Mouse (Mus musculus) neural tube, embryonic 14.5 days (tissue): ENCODE measurements around the gene Alk. TPM values are rescaled to one million over a fixed set of nuclear protein-coding genes. Genes with fewer than 3 reads are reported as not detected.
A peak's percentile ranks its signal among the peaks of the same experiment; 100 is the strongest.

ENCODE experiments used
- ATAC-seq: fragments of 200-750 bp; cut with Nextera tagmentation; 2 replicates; pipeline ENCODE4 v1.8.0; 2017; ENCODE audit warnings: low read depth, mild to moderate bottlenecking, moderate TSS enrichment, moderate library complexity
- H3K27ac ChIP-seq: fragments of 300-500 bp; sonication (generic); 2 replicates; pipeline ENCODE4 v1.5.1; 2014; ENCODE audit warnings: low read depth, mild to moderate bottlenecking, control low read depth, low read length, moderate library complexity, mixed read lengths
- H3K27me3 ChIP-seq: fragments of 300-500 bp; sonication (generic); 2 replicates; pipeline ENCODE4 v1.6.1; 2014; ENCODE audit warnings: low read length; ENCODE audit not compliant: control insufficient read depth, insufficient read depth
- H3K36me3 ChIP-seq: fragments of 300-500 bp; sonication (generic); 2 replicates; pipeline ENCODE4 v1.6.1; 2014; ENCODE audit warnings: low read length, mixed read lengths; ENCODE audit not compliant: control insufficient read depth, insufficient read depth
- H3K4me1 ChIP-seq: fragments of 300-500 bp; sonication (generic); 2 replicates; pipeline ENCODE4 v1.6.1; 2014; ENCODE audit warnings: low read length; ENCODE audit not compliant: control insufficient read depth, insufficient read depth
- H3K4me2 ChIP-seq: fragments of 300-500 bp; sonication (generic); 2 replicates; pipeline ENCODE4 v1.6.1; 2014; ENCODE audit warnings: mild to moderate bottlenecking, low read depth, low read length, control low read depth
- H3K4me3 ChIP-seq: fragments of 300-500 bp; sonication (generic); 2 replicates; pipeline ENCODE4 v1.5.1; 2014; ENCODE audit warnings: low read depth, low read length, control low read depth, mixed read lengths
- H3K9ac ChIP-seq: fragments of 300-500 bp; sonication (generic); replicated peaks from 2 replicates; pipeline ENCODE4 v1.6.1; 2014; ENCODE audit warnings: low read depth, mild to moderate bottlenecking, control low read depth, low read length, mixed read lengths
- H3K9me3 ChIP-seq: fragments of 300-500 bp; sonication (generic); 2 replicates; pipeline ENCODE4 v1.6.1; 2016; ENCODE audit warnings: low read length; ENCODE audit not compliant: control insufficient read depth
- WGBS: fragments of 180-500 bp; shearing (Covaris S2); extraction: QIAGEN DNeasy Blood & Tissue Kit; methylation state at CpG from one replicate; pipeline ENCODE4 v1.1.7; 2014; 5-methylcytosine and 5-hydroxymethylcytosine counted together
- polyA plus RNA-seq: library from polyadenylated mRNA; unstranded; fragments of >200 nt; fragmentation: Nextera tagmentation; extraction: Ambion mirVana; gene quantifications from 2 replicates; pipeline ENCODE4 v1.2.1, GENCODE M21; 2014

The Alk gene
- polyA plus RNA-seq, 1 experiment from 2014 or later, result 5.2 TPM

DNA sequence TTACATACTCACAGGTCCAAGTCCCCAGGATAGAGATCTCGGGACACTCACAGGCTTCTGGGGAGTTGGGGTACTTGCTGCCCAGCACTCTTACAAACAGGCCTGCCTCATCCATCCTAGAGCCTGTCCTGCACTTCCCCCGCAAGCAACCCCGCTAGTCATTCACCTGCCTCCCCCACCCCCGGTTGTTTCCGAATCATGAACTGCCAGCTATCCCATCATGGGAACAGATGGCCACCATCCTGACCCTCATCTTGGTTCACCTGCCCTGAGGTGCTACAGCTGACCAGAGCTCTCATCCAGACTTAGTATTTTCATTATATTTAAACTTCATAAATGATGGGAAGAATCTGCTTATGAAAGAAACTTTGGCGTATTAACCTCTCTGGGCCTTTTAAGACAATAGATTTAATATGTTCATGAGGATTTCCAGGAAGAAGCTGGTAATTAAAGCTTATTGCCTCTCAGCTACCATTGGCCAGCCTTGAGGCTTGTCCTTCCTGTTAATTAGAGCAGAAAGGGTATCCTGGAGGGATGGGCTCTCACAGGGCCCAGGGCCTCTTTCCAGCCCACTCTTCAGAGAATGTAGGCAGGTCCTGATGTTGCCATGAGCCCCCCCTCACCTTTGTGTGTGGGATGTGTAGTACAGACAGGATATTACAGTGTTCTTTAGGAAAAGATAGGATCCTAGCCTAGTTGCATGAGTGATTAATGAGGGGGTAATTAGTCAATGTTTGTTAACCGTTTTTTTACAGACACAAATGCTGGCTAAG is 565.1 kb downstream of the Alk start:
- 74% methylated on average over 7 of the region's 7 CpGs for WGBS
- Histone ChIP-seq H3K4me1 (0 out of 2 replicates have a peak, but pooled peaks cover 4% of the 10 kb centered on the region), H3K9me3 (no peaks in the 10 kb centered on the region), H3K27ac (no peak overlapping the region), H3K27me3 (no peaks in the 10 kb centered on the region), H3K4me3 (no peak overlapping the region), H3K4me2 (no peak overlapping the region), H3K9ac (no peak overlapping the region), H3K36me3 (no peaks in the 10 kb centered on the region)
- 0 out of 2 replicates have a peak, but pooled peaks have one; percentile 58 for ATAC-seq

DNA sequence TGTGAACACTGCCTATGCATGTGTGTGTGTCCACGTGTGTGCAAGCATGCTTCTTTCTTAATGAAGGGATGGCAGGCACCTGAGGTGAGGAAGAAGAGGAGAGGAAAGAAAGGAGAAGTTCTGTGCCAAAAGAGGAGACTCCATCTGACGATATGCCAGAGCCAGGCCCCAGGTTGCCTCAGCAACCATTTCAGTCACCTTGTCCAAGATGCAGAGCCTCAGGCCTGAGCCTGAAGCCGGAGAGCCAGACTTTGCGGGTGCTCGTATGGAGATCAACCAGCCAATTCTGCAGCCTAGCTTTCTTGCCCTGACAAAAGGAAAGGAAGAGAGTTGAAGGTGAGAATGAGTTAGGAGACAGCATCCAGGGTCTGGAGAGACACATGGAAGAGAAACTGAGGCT is 566.1 kb downstream of the Alk start:
- no peak overlapping the region for H3K4me3 ChIP-seq
- ATAC-seq, result no peak
- H3K4me1 ChIP-seq, result 0 out of 2 replicates have a peak, but pooled peaks cover 3% of the 10 kb centered on the region
- no peaks in the 10 kb centered on the region for H3K36me3 ChIP-seq
- H3K27ac ChIP-seq, result no peak overlapping the region
- H3K9ac ChIP-seq, result no peak overlapping the region
- no peaks in the 10 kb centered on the region for H3K27me3 ChIP-seq
- WGBS, result 81% methylated on average over 5 of the region's 5 CpGs
- H3K9me3 ChIP-seq, result no peaks in the 10 kb centered on the region
- no peak overlapping the region for H3K4me2 ChIP-seq

DNA sequence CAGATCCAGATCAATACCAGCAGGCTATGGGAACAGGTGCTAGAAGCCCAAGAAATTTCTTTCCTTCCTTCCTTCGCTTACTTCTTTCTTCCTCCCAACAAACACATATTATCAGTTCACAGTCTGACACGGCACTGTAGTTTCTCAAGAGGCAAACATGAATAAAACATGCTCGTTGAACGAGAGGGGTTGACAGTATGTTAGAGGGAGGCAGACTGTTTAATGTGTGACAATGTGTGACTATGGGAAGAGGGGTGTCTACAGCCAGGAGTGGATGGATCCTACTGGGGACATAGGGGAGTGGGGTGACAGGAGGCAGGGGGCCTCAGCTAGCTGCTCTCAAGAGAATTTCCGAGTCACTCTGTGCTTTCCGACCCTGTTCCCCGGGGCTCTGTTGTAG is 573.8 kb downstream of the Alk start:
- no peaks in the 10 kb centered on the region for H3K9me3 ChIP-seq
- no peak overlapping the region for H3K4me3 ChIP-seq
- no peaks in the 10 kb centered on the region for H3K4me1 ChIP-seq
- WGBS, result 64% methylated on average over 7 of the region's 7 CpGs
- H3K4me2 ChIP-seq, result no peak overlapping the region
- H3K9ac ChIP-seq, result no peak overlapping the region
- no peak for ATAC-seq
- H3K27me3 ChIP-seq, result no peaks in the 10 kb centered on the region
- H3K36me3 ChIP-seq, result no peaks in the 10 kb centered on the region
- no peak overlapping the region for H3K27ac ChIP-seq

DNA sequence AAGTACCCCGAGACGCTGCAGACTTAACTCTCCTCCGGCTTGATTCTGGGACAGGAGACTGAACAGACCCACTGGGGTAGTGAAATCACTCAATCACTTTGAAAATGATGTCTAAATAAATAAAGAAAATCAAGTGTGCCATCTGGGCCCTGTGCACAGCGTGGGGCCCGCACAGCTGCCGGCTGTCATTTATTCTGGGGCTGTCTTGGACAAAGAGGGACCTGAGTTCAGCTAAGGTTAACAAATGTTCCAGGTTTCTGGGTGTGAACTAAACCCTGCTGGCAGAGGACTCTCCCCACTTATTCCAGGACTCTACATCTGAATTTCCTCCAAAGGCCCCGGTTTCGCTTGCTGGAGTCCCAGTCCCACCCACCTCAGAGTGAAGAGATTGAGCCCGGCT is 581.1 kb downstream of the Alk start:
- no peak for ATAC-seq
- Histone ChIP-seq H3K9me3 (no peaks in the 10 kb centered on the region), H3K4me3 (no peak overlapping the region), H3K36me3 (no peaks in the 10 kb centered on the region), H3K4me2 (no peak overlapping the region), H3K4me1 (no peaks in the 10 kb centered on the region), H3K9ac (no peak overlapping the region), H3K27me3 (no peaks in the 10 kb centered on the region), H3K27ac (no peak overlapping the region)
- WGBS, result 52% methylated on average over 9 of the region's 9 CpGs

DNA sequence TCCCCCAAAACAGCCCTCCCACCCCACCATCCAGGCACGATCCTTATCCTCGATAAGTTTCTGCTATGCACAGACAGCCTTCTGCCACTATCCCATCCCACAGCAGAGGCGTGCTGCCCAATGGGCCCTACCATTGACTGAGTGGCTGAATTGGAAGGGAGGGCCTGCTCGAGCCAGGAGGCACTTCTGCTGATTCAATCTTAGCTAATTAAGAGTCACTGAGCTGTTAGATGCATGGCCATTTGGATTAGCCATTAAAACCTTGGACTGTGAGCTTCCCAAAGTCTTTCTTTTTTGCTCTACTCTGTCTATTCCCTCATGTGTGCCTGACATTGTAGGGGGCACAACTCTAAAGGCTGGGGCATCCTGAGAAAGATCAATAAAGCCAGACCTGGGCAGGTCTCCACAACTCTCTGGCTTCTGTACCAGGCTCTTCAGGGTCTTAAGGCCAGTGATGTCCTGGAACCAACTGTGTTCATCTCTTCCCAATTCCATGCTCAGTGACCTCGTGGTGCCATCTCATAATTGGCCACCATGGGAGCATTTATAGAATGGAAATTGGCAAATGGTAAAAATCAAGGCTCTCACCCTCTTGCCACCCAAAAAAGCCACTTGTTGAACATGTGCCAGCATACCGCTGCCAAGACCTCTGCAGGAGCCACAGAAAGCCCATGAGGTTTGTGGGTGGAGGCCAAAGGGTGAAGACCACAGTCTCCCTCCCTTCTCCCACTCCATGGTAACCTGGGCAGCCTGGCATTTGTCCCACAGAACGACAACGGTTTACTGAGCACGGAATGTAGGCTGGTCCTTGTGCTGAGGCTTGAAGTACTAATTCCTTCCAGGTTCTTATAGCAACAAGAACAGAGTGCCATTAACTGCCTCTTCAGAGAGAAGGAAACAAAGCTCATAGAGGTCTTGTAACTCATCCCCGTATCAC is 582.4 kb downstream of the Alk start:
- Histone ChIP-seq H3K36me3 (no peaks in the 10 kb centered on the region), H3K9me3 (no peaks in the 10 kb centered on the region), H3K27ac (no peak overlapping the region), H3K9ac (no peak overlapping the region), H3K4me2 (no peak overlapping the region), H3K27me3 (no peaks in the 10 kb centered on the region), H3K4me1 (no peaks in the 10 kb centered on the region), H3K4me3 (no peak overlapping the region)
- ATAC-seq, result peak; percentile 56; the same call in 1 of the 2 replicates
- WGBS, result 77% methylated on average over 10 of the region's 10 CpGs

- H3K9ac ChIP-seq, result no peak overlapping the region
- no peak overlapping the region for H3K27ac ChIP-seq
- no peak overlapping the region for H3K4me3 ChIP-seq
- H3K36me3 ChIP-seq, result no peaks in the 10 kb centered on the region
- no peaks in the 10 kb centered on the region for H3K4me1 ChIP-seq
- no peaks in the 10 kb centered on the region for H3K27me3 ChIP-seq
- H3K9me3 ChIP-seq, result no peaks in the 10 kb centered on the region
- no peak overlapping the region for H3K4me2 ChIP-seq
- no peak for ATAC-seq
These were observed 587.1 kb downstream of the Alk start for GRCm38 (mm10) chr17:72017329-72017728.

GRCm38 (mm10) chr17:72015253-72015652 is 589.2 kb downstream of the Alk start:
- Histone ChIP-seq H3K27me3 (no peaks in the 10 kb centered on the region), H3K4me2 (no peak overlapping the region), H3K4me3 (no peak overlapping the region), H3K27ac (no peak overlapping the region), H3K9me3 (no peaks in the 10 kb centered on the region), H3K9ac (no peak overlapping the region), H3K36me3 (no peaks in the 10 kb centered on the region), H3K4me1 (no peaks in the 10 kb centered on the region)
- WGBS, result 59% methylated on average over 3 of the region's 3 CpGs
- ATAC-seq, result no peak

DNA sequence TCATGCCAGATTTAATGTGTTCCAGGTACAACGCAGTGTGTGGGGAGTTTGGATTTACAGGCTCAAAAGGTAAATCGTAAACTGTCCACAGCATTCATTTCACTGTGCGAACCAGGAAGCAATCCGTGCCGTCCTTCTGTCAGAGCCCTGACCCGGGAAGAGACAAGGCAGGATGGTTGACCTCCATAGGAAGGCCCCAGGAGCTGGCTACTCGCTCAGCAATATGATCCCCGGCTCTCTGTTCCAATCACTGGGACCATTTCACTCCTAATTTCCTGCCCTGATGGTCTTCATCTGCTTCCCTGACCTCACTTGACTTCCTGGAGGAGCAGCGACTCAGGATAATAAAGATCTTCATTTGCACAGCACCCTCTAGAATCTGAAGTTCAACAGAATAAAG is 591.7 kb downstream of the Alk start:
- Histone ChIP-seq H3K9me3 (no peaks in the 10 kb centered on the region), H3K36me3 (no peaks in the 10 kb centered on the region), H3K4me2 (no peak overlapping the region), H3K4me3 (no peak overlapping the region), H3K4me1 (no peaks in the 10 kb centered on the region), H3K9ac (no peak overlapping the region), H3K27me3 (no peaks in the 10 kb centered on the region), H3K27ac (no peak overlapping the region)
- 83% methylated on average over 9 of the region's 9 CpGs for WGBS
- no peak for ATAC-seq

DNA sequence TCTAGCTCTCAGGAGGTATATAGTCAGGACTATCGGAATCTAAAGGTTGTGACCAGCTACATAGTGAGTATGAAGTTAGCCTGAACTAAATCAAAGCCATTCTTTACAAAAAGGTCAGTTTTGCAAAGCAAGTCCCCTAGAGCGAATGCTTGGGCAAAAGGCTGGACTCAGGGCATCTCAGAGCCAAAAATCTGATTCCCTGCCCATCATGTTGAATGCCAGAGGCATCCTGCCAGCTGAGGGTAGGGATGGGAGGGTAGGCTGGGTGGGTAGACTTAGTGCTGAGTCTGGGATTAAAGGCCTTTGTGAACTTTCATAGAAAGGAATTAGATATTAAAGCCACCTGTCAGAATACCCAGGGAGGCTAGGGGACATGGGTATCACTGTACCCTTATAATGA is 594.6 kb downstream of the Alk start:
- ATAC-seq, result no peak
- Histone ChIP-seq H3K9me3 (no peaks in the 10 kb centered on the region), H3K4me1 (no peaks in the 10 kb centered on the region), H3K9ac (no peak overlapping the region), H3K4me3 (no peak overlapping the region), H3K4me2 (no peak overlapping the region), H3K27me3 (no peaks in the 10 kb centered on the region), H3K36me3 (no peaks in the 10 kb centered on the region), H3K27ac (no peak overlapping the region)
- WGBS, result 86% methylated on average over 2 of the region's 2 CpGs
